Comparison of ENCODE assay signal across 8 mouse cellular contexts in genomic region chr13:31629321-31629851, GRCm38 (mm10). TPM values are rescaled to one million over a fixed set of nuclear protein-coding genes. Genes with fewer than 3 reads are reported as not detected.
DNase-seq lines count a peak whose midpoint lies in the region; ATAC-seq and TF ChIP-seq lines count a peak whose summit lies in the region.

No protein-coding gene starts in this region.

- no peaks in the 10 kb centered on the region for H3K36me3 ChIP-seq in hindbrain, embryonic 16.5 days (ENCODE audit: control insufficient read depth, insufficient read depth, low read length)

- no peak for TF ChIP-seq CTCF in lung, adult 2 months (IDR thresholded peaks at IDR 0.05; ENCODE audit: insufficient read depth, low read length)

- peak overlapping the region; percentile 77 for H3K4me3 ChIP-seq in lung, adult 2 months (replicated peaks; ENCODE audit: extremely low read depth, low read depth, low read length)
- H3K4me3 ChIP-seq in hindbrain, embryonic 16.5 days (ENCODE audit: low read length): peak overlapping the region; percentile 37

- peaks cover 59% of the 10 kb centered on the region for H3K27me3 ChIP-seq in hindbrain, embryonic 16.5 days (replicated peaks; ENCODE audit: control insufficient read depth, insufficient read depth, low read length)

- H3K4me2 ChIP-seq in hindbrain, embryonic 16.5 days (ENCODE audit: low read length): peak overlapping the region; percentile 55

- no peaks in the 10 kb centered on the region for H3K9me3 ChIP-seq in hindbrain, embryonic 16.5 days (ENCODE audit: control insufficient read depth, low read length)

- WGBS in lung, adult 2 months: 5% methylated on average over 40 of the region's 40 CpGs
- WGBS in hindbrain, embryonic 16.5 days: under 1% methylated on average over 40 of the region's 40 CpGs

- H3K4me1 ChIP-seq in lung, adult 2 months (ENCODE audit: control insufficient read depth, insufficient read depth, low read length): no peaks in the 10 kb centered on the region; the same call in none of the 2 replicates
- H3K4me1 ChIP-seq in hindbrain, embryonic 16.5 days (ENCODE audit: control insufficient read depth, insufficient read depth, low read depth, low read length): peaks cover 27% of the 10 kb centered on the region

- peak; percentile 43 for DNase-seq in lung, adult 2 months
- DNase-seq in lung, postnatal 25 days (ENCODE audit: low spot score): no peak
- DNase-seq in embryo, embryonic 9.5 days (ENCODE audit: extremely low spot score): peak; percentile 58
- no peak for DNase-seq in gastrocnemius, adult 8-10 months (ENCODE audit: low spot score in 2 of 2)
- DNase-seq in urinary bladder, postnatal 10 days (ENCODE audit: low spot score): no peak
- no peak for DNase-seq in cerebellum, adult 9-11 months

- no peak overlapping the region for H3K27ac ChIP-seq in hindbrain, embryonic 16.5 days (ENCODE audit: low read depth, low read length)

- TF ChIP-seq POLR2A in lung, adult 2 months (IDR thresholded peaks at IDR 0.05; ENCODE audit: borderline replicate concordance, extremely low read depth, low read depth, low read length): no peak

- 0 out of 2 replicates have a peak, but pooled peaks have one; percentile 18 for ATAC-seq in hindbrain, embryonic 16.5 days
- ATAC-seq in megakaryocyte-erythroid progenitor cell, adult 5-6 weeks (replicated peaks; ENCODE audit: low FRiP score, low TSS enrichment, poor library complexity, severe bottlenecking): peak; percentile 23; the same call in 1 of the 2 replicates

- H3K9ac ChIP-seq in hindbrain, embryonic 16.5 days (ENCODE audit: low read depth, low read length): peak overlapping the region; percentile 50; the same call in 1 of the 2 replicates

RNA-seq across cellular contexts. Expression of gene Foxf2, which starts 3.8 kb away (rescaled TPM):
- 64.7 and 69.8 TPM in 2 replicates for polyA plus RNA-seq in lung, adult 2 months (2012; rRNA removed)
- polyA plus RNA-seq in hindbrain, embryonic 16.5 days (2015; fragmentation: Nextera tagmentation; extraction: Ambion mirVana): 4.2 and 5.1 TPM in 2 replicates
- total RNA-seq in megakaryocyte-erythroid progenitor cell, adult 5-6 weeks (2014; fragmentation: Nextera tagmentation): not detected in 2 replicates
- total RNA-seq in megakaryocyte-erythroid progenitor cell, adult 5-6 weeks (2017): not detected in 2 replicates
- total RNA-seq in gastrocnemius, adult 8-10 months (2022): under 1 TPM in 2 of 4 experiments, not detected in 2; 0.10 to 0.24 TPM

Comparison
In these comparisons a context has a peak if more than half of its experiments do, and no peak if none do; other contexts are left out.
1. DNase-seq: peak in lung, adult 2 months (single experiment) and embryo, embryonic 9.5 days (single experiment); none in lung, postnatal 25 days (single experiment), gastrocnemius, adult 8-10 months (0 of 2), urinary bladder, postnatal 10 days (single experiment) and cerebellum, adult 9-11 months (single experiment).